Mouse (Mus musculus) T-helper 1 cell (primary cell): ENCODE measurements at regions not wholly inside any gene's neighbourhood (a gene's known extent, or its start where the extent isn't known, plus 50 kb on each side); places are given as distances from the start of the nearest gene placed in this dataset.

ENCODE experiments used
- in situ Hi-C: fragments of 300-600 bp; cut with MboI, MseI; formaldehyde crosslinking; loops from one replicate; pipeline ENCODE4 v1.15.1; 2025; ENCODE audit warnings: high pct_unique_total_duplicates

- in situ Hi-C loops = no loop called here
Observed at GRCm38 (mm10) chr9:41578221-41579106, 417.0 kb upstream of the Ubash3b start.

GRCm38 (mm10) chr9:41577760-41578159, 416.3 kb upstream of the Ubash3b start:
- in situ Hi-C loops = no loop called here

GRCm38 (mm10) chr9:41575826-41576225, 414.3 kb upstream of the Ubash3b start:
- in situ Hi-C loops = no loop called here

GRCm38 (mm10) chr9:41570262-41570661, 408.8 kb upstream of the Ubash3b start:
- in situ Hi-C loops = no loop called here

- in situ Hi-C loops = no loop called here
Observed at GRCm38 (mm10) chr9:41566496-41566895, 405.0 kb upstream of the Ubash3b start.

GRCm38 (mm10) chr9:41565784-41566183, 404.3 kb upstream of the Ubash3b start:
- in situ Hi-C loops = no loop called here

- in situ Hi-C loops = no loop called here
Observed at GRCm38 (mm10) chr9:41563376-41563775, 401.9 kb upstream of the Ubash3b start.

- in situ Hi-C loops = no loop called here
Observed at GRCm38 (mm10) chr9:41558456-41558855, 397.0 kb upstream of the Ubash3b start.

GRCm38 (mm10) chr9:41556888-41557287, 395.4 kb upstream of the Ubash3b start:
- in situ Hi-C loops = no loop called here

- in situ Hi-C loops = no loop called here
Observed at GRCm38 (mm10) chr9:41545776-41546175, 384.3 kb upstream of the Ubash3b start.

- in situ Hi-C loops = no loop called here
Observed at GRCm38 (mm10) chr9:41542511-41542910, 381.0 kb upstream of the Ubash3b start.

- in situ Hi-C loops = no loop called here
Observed at GRCm38 (mm10) chr9:41541327-41541726, 379.8 kb upstream of the Ubash3b start.

GRCm38 (mm10) chr9:41532786-41533185, 371.3 kb upstream of the Ubash3b start:
- in situ Hi-C loops = no loop called here

GRCm38 (mm10) chr9:41532290-41532689, 370.8 kb upstream of the Ubash3b start:
- in situ Hi-C loops = no loop called here

- in situ Hi-C loops = no loop called here
Observed at GRCm38 (mm10) chr9:41531596-41531995, 370.1 kb upstream of the Ubash3b start.

GRCm38 (mm10) chr9:41526126-41526525, 364.6 kb upstream of the Ubash3b start:
- in situ Hi-C loops = no loop called here

- in situ Hi-C loops = no loop called here
Observed at GRCm38 (mm10) chr9:41525534-41525933, 364.0 kb upstream of the Ubash3b start.

- in situ Hi-C loops = no loop called here
Observed at GRCm38 (mm10) chr9:41524591-41524990, 363.1 kb upstream of the Ubash3b start.

GRCm38 (mm10) chr9:41523969-41524368, 362.5 kb upstream of the Ubash3b start:
- in situ Hi-C loops = no loop called here

- in situ Hi-C loops = no loop called here
Observed at GRCm38 (mm10) chr9:41522302-41522701, 360.8 kb upstream of the Ubash3b start.

- in situ Hi-C loops = no loop called here
Observed at GRCm38 (mm10) chr9:41517787-41518186, 356.3 kb upstream of the Ubash3b start.

- in situ Hi-C loops = no loop called here
Observed at GRCm38 (mm10) chr9:41517053-41517696, 355.7 kb upstream of the Ubash3b start.

GRCm38 (mm10) chr9:41515192-41515591, 353.7 kb upstream of the Ubash3b start:
- in situ Hi-C loops = no loop called here
